Mouse (Mus musculus): ENCODE data around the gene Scai.

Scai gene

DNA sequence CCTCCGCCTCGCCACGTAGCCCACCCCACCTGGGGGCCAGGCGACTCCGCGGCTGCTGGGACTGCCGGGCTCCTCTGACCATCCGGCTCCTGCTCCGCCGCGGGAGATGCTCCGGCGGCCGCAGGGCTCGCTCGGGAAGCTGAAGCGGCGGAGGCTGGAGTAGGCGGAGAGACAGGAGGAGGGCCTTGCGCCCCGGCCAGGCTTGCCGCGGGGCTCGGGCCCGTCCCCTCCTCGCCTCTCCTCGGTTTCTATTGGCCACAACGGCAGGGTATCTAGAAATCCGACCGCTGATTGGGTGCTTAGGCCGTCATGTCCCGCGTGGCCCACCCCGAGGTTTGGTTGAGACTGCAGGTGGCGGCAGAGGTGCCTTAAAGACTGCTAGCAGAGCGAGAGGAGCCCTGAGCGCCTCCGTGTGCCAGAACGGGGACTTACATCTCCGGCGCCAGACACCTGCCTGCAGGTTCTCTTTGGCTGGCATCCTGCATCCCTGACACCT, at the start of gene Scai:
Gene Scai (minus strand): TSS at position 174 of the 496 bp plus-strand sequence.
- DNase-seq (ENCODE audit: low spot score in 2 of 2) = peak; percentile 97 to 98

DNA sequence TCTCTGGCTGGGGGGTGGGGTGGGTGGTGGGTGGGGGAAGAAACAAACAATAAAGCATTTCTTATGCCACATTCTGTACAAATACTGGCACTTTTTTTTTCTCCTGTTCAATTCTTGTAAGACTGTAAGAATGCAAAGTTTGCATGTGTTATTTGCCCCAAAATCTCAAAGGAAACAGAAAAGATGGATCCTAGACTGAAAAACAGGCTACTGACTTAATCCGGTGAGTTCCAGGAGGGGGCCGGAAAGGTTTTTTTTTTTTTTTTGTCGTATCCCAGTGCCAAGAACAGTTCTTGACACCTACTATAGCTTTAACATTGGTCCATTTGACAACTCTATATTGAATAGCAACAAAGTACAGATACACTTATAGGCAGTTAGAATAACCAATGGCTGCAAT, 36.2 kb upstream of the Scai start:
- DNase-seq (ENCODE audit: low spot score in 2 of 2) = no peak

DNA sequence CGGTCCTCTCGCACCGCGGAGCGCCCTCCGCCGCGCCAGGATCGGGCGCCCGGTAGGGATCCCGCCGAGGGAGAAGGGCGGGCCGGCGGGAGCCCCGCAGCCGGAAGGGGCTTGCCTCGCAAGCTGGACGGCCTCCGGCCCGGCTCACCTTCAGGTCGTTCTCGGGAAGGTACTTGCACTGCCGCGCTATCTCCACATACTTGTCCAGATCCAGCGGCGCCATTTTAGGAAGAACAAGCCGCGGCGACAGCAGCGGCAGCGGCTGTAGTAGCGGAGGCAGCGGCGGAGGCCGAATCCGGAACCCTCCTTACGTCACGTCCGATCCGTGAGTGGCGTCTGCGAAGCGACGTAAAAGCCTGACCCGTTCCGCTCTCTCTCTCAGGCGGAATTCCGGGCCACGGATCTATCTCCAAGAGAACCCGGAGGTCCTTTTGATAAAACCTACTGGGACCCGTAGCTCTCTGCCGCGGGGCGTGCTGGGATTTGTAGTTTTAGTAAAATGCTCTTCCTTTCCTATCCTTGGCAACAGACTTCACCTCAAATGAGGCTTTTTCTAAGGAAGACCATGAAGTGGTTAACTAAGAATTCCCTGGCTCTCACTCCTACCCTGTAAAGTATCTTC, 35.6 kb upstream of the Scai start, which contains the start of gene Ppp6c:
Gene Ppp6c (minus strand): TSS at position 433 of the 622 bp plus-strand sequence.
- DNase-seq (ENCODE audit: low spot score in 2 of 2) = peak; percentile 84 to 90

DNA sequence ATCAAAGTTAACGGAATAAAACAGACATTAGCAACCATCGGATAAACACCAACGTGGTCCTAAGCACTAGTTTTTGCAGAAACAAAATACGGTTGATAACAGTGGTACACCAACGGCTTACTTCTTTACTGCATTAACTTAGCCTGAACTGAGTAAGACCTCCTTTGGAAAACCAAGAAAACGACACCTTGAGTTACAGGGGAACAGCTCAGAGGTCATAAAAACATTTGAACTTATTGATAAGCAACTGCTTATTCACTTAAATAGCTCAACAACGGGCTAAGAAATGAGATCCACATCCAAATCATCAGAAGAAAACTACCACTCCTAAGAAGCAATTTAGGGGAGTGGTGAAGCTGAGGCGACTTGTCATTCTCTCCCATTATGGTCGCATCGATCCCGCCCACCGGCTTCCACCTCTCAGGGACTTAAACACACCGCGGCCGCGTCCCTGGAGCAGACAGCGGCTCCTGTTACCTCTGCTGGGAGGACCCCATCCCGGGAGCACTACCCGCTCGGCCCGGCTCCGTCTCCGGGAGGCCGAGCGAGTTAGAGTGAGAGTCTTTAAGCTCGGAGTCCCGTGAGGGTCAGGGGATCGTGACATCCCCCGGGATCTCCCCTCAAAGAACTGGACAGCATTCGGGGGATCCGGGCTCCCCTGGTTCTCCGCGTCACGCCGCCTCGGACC, 34.9 kb upstream of the Scai start:
- peak; percentile 27 to 30 for DNase-seq (ENCODE audit: low spot score in 2 of 2)

DNA sequence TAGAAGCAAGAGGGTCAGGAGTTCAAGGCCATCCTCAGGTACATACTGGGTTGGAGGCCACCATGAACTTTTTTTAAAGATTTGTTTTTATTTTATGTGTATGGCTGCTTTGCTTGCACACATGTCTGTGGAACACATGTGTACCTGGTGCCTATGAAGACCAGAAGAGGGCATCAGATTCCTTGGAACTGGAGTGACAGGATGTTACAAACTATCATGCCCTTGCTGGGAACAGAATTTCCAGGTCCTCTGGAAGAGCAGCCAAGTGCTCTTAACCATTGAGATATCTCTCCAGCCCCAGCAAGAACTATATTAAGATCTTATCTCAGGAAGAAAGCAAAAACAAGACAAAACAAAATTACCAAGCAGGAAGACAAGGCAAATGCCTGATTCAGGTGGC, 34.1 kb upstream of the Scai start:
- DNase-seq (ENCODE audit: low spot score in 2 of 2) = no peak

DNA sequence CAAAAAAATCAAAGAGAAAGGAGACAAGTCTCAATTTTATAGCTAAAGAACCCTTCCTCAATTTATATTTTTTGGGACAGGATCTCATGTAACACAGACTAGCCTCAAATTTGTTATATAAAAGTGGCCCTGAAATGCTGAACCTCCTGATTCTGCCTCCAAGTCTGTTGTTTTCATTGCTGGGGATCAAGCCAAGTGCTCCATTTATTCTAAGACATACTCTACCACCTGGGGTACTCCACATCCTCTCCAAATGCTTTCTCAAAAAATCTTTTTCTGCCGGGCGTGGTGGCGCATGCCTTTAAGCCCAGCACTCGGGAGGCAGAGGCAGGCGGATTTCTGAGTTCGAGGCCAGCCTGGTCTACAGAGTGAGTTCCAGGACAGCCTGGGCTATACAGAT, 29.5 kb upstream of the Scai start:
- DNase-seq (ENCODE audit: low spot score in 2 of 2) = no peak

DNA sequence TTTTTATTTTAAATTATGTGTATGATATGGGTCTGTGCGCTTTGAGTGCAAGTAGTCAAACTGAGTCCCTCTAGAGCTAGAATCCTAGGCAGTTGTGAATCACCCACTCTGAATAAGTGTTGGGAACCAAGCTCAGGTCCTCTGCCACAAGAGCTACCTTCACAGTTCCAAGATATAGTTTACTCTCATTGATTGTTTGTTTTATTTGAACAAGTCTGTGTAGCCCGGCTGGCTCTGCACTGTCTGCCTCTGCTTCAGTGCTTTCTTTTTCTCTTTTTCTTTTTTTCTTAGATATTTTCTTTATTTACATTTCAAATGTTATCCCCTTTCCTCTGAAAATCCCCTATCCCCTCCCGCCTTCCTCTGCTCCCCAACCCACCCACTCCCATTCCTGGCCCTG, 28.5 kb upstream of the Scai start:
- DNase-seq (ENCODE audit: low spot score in 2 of 2) = no peak

DNA sequence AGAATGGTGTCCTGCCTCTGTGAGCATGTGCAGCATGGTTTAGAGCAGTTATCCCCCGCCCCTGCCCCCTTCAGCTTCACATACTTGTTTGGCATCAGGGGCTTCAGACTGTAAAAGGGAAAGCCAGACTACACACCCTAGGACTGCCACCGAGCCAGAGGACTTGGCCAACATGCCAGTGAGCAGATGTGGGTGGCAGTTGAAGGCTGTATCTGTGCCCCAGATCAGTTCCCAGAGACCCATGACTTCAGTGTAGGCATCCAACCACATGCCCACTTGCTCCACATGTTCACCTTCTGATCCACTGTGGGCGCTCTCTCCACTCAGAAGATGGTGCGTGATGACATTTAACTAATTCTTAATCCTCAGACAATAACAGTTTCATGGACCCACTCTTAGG, 26.6 kb upstream of the Scai start:
- no peak for DNase-seq (ENCODE audit: low spot score in 2 of 2)

DNA sequence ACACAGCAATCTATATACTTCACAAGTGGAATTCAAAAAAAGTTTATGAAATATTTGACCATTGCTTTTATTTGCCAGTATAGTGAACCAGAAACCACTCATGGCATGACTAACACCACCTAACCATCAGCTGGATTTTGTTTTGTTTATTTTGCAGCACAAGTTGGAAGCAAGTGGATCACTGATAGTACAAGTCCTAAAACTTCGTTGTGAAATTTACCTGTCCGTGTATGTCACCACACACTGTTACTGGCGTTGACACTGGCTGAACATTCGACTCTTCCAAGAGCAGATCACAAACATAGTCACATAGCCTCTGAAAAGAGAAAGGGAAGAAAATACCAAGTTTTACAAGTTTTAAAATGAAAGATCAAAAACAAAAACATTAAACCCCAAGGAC, 20.2 kb upstream of the Scai start:
- no peak for DNase-seq (ENCODE audit: low spot score in 2 of 2)

DNA sequence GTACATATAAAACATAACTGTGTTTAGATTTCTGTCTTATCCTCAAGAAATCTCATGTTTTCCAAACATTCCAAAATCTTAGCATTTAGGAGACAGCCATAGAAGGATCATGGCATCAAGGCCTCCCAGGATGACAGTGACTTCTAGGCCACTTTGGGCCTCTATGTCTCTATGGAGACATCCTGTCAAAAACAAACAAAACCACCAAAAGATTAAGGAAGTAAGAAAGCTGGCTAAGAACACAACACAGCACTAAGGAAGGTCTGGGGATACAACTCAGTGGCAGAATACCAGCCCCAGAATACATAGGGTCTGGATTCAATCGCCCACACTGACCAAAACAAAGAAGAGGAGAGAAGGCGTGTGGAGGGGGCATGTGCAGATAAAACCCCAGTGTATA, 12.8 kb upstream of the Scai start:
- DNase-seq (ENCODE audit: low spot score in 2 of 2) = no peak

DNA sequence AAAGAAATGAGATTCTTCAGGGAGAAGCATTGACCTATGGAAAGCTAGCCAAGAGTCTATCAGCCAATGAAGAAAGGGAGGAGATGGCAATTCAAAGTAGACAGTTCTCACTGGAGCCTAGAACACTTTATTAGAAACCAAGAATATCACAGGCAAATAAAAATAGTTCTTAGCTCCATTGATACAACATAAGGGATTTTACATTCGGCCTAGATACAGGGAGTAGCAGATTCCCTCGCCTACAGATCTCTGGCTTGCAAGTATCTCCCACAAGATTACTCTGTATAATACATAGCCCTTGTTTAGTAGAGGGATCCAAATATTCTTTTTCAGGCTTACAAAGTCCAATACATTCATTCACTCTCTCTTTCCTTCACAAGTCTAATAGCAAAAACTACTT, 4.3 kb upstream of the Scai start:
- DNase-seq (ENCODE audit: low spot score in 2 of 2) = no peak

DNA sequence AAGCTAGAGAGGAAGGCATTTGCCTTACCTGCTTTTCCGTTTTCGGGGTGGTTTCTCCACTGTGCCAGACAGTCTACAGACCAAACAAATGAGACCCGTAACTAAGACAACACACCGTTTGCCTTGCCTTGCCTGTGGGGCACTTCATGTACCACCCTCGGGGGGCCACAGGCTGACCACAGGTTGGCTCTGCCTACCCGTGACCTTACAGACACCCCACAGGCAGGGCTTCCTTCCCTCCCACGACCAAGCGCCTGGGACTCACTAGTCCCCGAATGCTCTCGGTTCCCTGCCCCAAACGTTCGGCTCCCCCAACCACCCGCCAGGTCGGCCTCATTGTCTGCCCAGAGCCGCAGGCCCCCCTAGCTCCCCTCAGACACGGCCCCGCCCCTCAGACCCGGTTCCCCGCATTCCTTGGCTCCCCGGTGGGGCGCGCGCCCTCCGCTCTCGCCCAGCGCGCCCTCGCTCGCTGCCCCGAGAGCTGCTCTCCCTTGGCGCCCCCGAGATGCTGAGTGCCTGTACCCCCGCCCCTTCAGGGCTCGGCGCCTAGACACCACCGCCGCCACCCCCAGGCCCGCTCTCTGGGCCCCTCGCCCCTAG, 473 bp downstream of the Scai start:
- peak; percentile 28 to 47 for DNase-seq (ENCODE audit: low spot score in 2 of 2)

DNA sequence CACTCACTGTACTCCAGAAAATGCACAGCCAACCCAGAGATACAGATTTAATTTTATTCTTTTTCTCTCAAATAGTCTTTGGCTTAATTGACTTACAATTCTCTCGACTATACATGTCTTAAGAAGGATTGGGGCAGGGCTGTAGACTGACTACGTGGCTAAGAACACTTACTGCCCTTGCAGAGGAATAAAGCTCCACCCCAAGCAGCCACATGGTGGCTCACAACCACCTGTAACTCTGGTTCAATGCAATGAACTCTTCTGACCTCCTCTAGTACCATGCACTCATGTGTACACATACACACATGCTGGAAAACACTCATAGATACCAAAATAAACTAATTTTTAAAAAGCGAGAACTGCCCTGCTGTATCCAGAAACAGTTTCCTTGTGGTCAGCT, 4.6 kb downstream of the Scai start:
- DNase-seq (ENCODE audit: low spot score in 2 of 2) = no peak

DNA sequence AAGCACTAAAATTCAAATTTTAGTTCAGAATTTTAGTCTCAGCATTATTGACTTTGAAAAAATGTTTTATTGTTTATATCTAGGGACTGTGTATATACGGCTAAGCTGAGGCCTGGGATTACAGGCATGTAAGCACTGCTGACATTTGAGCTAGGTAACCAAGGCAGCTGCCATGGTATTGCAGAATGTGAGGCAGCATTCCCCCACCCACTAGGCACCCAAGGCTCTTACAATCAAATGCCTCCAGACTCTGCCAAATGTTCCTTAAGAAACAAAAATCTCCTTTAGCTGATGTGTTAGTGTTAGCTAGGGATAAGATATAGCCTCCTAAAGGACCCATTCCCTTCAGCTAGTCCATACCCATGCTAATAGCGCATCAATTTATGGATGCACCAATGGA, 6.9 kb downstream of the Scai start:
- no peak for DNase-seq (ENCODE audit: low spot score in 2 of 2)

DNA sequence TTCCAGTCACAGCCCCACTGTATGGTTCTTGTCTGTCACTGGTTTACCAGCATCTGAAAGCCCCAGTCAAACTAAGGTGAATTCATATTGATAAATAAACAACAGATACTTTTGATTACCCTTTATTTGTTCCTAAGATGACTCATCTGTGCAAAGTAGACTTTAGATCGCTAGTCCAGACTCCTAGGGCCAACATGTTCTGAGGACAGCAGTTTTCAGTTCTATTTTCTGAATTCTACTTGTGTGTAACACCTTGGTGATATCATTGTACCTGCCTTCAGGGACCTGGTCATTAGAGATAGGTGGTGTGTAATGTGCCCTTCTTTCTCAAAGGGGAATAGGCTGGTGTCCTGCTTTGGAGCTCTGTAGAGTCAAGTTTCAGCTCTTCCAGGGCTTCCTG, 29.5 kb downstream of the Scai start:
- DNase-seq (ENCODE audit: low spot score in 2 of 2) = no peak

DNA sequence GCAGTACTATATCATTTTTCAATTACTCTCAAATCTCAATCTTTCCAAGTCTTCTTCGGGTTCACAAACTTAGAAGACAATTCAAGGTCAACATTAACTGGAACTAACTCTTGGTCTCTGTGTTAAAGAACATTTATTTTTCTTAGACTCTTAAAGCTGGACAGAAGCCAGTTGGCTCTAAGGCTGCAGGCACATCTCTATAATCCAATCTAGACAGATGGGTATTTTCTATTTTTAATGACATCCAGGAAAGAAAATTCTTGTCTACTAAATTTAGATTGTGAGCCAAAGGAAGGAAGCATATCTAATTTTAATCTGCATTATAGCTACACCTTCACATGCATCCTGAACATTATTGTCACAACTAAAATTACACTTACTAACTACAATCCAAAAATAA, 32.6 kb downstream of the Scai start:
- DNase-seq (ENCODE audit: low spot score in 2 of 2) = no peak

DNA sequence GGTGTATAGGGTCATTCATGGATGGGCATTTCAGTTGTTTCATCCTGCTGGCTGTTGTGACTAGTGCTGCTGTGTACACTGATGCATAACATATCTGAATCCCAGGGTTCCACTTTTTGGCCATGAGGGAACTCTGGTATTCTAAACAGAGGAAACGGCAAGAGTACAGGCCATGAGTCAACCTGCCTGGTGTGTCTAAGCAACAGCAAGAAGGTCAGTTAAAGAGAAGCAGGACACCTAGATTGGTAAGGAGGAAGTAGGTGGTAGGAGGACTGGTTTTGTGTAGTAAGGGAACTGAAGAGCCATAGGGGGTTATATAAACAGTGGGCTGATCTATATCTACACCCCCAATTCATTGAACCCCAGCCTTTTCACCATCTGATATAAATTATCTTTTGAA, 33.7 kb downstream of the Scai start:
- no peak for DNase-seq (ENCODE audit: low spot score in 2 of 2)

DNA sequence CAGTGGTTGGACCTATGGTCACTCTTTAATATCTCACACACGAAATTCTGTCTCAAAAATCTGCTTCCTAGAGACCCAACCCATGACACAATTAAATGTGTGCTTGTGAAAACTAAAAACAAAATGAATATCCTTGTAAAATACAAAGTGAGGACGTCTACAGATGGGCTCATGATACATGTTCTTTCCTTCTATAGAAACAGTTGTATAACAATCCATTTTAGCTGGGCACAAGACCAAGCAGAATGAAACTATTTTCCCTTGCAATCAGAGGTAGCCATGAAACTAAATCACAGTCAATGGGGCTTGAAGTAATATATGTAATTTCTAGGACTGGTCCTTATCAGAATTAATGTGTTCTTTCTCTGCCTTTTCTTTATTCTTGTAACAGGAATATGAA, 39.6 kb downstream of the Scai start:
- DNase-seq (ENCODE audit: low spot score in 2 of 2) = no peak

DNA sequence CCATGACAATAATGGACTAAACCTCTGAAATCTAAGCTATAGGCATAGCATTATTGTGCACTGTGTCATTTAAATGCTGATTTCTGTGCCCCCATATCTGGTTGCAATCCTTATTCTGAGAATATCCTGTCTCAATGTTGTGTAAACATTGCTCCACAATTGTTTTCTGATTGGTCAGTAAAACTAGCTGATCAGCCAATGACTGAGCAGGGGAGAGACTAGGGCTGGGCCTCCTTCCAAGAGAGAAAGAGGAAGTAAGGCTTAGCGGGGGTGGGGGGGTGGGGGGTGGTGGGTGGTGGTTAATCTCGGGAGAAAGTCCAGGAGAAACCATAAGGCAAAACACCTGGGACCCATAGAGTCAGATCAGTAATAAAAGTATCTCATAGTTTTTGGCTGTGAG, 42.5 kb downstream of the Scai start:
- DNase-seq (ENCODE audit: low spot score in 2 of 2) = no peak

DNA sequence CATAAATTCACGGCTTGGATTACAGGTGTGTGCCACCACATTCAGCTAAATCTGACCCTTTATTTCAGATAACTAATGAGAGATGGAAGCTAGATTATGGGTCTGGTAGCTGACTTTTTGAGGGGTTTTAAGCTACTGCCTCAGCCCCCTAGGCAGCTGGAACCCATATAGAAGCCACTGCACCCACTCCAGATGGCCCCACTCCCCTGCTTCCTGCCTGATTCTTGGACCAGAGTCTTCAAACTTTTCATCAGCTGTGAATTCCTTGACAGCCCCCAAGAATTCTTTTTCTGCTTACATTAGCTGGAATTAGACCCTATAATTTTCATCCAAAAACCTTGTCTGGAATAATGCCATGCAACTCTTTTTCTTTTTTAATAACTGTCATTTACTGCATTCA, 44.1 kb downstream of the Scai start:
- DNase-seq (ENCODE audit: low spot score in 2 of 2) = no peak

DNA sequence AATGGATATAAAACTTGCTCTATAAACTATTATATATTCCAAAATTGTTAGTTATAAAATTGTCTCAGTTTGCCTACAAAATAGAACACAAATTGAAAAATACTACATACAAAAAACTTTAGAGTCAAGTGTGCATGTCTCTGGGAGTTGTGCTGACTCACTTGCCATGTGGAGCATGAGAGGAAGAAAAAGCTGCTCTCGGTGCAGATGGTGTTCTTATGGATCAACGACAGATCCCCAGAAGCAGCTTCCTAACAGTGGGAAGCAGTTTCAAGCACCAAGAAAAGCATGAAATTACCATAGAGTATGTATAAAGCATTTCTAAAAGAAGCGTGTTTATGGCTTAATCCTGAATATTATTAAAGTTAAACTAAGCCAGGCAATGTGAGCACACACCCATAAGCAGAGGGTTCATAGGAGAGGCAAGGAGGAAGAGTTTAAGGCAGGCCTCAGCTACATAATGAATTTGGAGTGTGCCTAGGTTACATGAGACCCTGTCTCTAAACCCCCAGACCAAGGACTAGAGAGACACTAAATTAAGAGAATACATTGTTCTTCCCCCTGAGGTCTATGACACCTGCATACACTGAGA, 48.1 kb downstream of the Scai start:
- no peak for DNase-seq (ENCODE audit: low spot score in 2 of 2)

DNA sequence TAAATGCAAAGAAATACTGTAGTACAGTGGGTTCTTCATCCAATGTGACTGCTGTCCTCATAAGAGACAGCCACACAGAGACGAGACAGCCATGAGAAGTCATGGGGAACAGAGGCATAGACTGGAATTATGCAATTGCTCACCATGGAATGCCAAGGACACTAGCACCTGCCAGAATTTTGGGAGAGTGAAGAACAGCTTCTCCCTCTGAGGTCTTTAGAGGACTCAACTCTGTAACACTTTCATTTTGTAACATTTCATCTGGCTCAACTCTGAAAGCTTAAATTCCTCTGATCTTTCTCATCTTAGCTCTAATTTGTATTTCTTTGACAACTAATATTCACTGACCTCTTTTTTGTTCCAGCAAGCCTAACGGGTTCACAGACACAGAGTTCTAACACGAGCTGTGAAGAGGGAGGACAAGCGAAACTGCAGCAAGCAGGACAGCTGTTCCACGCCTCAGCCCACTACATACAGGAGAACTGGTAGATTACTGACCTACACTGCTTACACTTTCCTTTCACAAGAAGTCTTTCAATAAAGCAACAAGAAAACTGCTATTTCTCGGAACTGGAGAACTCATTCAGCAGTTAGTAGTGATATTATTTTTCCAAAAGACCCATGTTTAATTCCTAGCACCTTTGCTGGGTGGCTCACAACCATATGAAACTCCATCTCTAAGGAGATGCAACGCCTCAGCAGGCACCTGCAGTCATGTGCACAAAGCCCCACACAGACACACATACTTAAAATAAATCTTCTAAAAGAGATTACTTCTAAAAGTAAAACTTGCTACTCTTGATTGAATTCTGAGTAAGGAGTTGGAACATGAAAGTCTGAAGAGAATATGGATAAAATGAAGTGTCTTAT, 49.7 kb downstream of the Scai start:
- DNase-seq (ENCODE audit: low spot score in 2 of 2) = no peak
